ENCODE assay signal across 10 mouse cellular contexts in genomic region chr2:57297226-57297625, GRCm38 (mm10).
"Had no signal": no experiment of that assay in that cellular context is flagged by ENCODE, and none has a peak within 500 bp of the region (broad histone marks: within the 10 kb centered on the region; RNA-seq: fewer than 3 reads in every experiment).

No protein-coding gene starts in this region.

- H3K9ac ChIP-seq: limb, embryonic 15.5 days; liver, embryonic 12.5 days; midbrain, embryonic 12.5 days; neural tube, embryonic 13.5 days; stomach, embryonic 15.5 days had no signal

- H3K36me3 ChIP-seq: limb, embryonic 15.5 days; liver, embryonic 12.5 days; midbrain, embryonic 12.5 days; neural tube, embryonic 13.5 days; stomach, embryonic 15.5 days had no signal

- H3K27me3 ChIP-seq: limb, embryonic 15.5 days; liver, embryonic 12.5 days; midbrain, embryonic 12.5 days; neural tube, embryonic 13.5 days; stomach, embryonic 15.5 days had no signal

- H3K4me3 ChIP-seq: limb, embryonic 15.5 days; liver, embryonic 12.5 days; midbrain, embryonic 12.5 days; neural tube, embryonic 13.5 days; stomach, embryonic 15.5 days had no signal

- H3K9me3 ChIP-seq: limb, embryonic 15.5 days; liver, embryonic 12.5 days; midbrain, embryonic 12.5 days; neural tube, embryonic 13.5 days; stomach, embryonic 15.5 days had no signal

- DNase-seq: layer of hippocampus, adult 9-11 months; layer of hippocampus, postnatal 36 days; retina, postnatal 1 day; thymus, adult 2 months; thymus, postnatal 25 days had no signal

- H3K27ac ChIP-seq: limb, embryonic 15.5 days; liver, embryonic 12.5 days; midbrain, embryonic 12.5 days; neural tube, embryonic 13.5 days; stomach, embryonic 15.5 days had no signal

- H3K4me1 ChIP-seq: limb, embryonic 15.5 days; neural tube, embryonic 13.5 days had no signal

- H3K4me2 ChIP-seq: limb, embryonic 15.5 days; liver, embryonic 12.5 days; midbrain, embryonic 12.5 days; neural tube, embryonic 13.5 days; stomach, embryonic 15.5 days had no signal
